Mouse (Mus musculus) embryonic facial prominence, embryonic 10.5 days (tissue): ENCODE data around the gene Trp73. TPM values are rescaled to one million over a fixed set of nuclear protein-coding genes. Genes with fewer than 3 reads are reported as not detected.

ENCODE experiments used
- DNase-seq: peaks from one replicate; pipeline ENCODE4 v3.0.0-alpha.2; 2017; ENCODE audit warnings: low spot score
- H3K27ac ChIP-seq: fragments of 300-500 bp; sonication (generic); replicated peaks from 2 replicates; pipeline ENCODE4 v1.5.1; 2016; ENCODE audit warnings: mild to moderate bottlenecking
- H3K27me3 ChIP-seq: fragments of 300-500 bp; sonication (generic); replicated peaks from 2 replicates; pipeline ENCODE4 v1.6.1; 2016; ENCODE audit warnings: low read depth, mild to moderate bottlenecking; ENCODE audit not compliant: poor library complexity, severe bottlenecking
- H3K36me3 ChIP-seq: fragments of 300-500 bp; sonication (generic); replicated peaks from 2 replicates; pipeline ENCODE4 v1.6.1; 2016; ENCODE audit warnings: mild to moderate bottlenecking, moderate library complexity
- H3K4me1 ChIP-seq: fragments of 300-500 bp; sonication (generic); 2 replicates; pipeline ENCODE4 v1.6.1; 2016
- H3K4me3 ChIP-seq: fragments of 300-500 bp; sonication (generic); 2 replicates; pipeline ENCODE4 v1.5.1; 2016; ENCODE audit warnings: mild to moderate bottlenecking, moderate library complexity
- H3K9me3 ChIP-seq: fragments of 300-500 bp; sonication (generic); 2 replicates; pipeline ENCODE4 v1.6.1; 2016; ENCODE audit warnings: mild to moderate bottlenecking
- WGBS: fragments of 180-500 bp; shearing (Covaris S2); methylation state at CpG from one replicate; pipeline ENCODE4 v1.1.7; 2016; 5-methylcytosine and 5-hydroxymethylcytosine counted together
- polyA plus RNA-seq: library from polyadenylated mRNA; unstranded; fragments of >200 nt; fragmentation: Nextera tagmentation; extraction: Ambion mirVana; gene quantifications from 2 replicates; pipeline ENCODE4 v1.2.1, GENCODE M21; 2016

Gene Trp73
- polyA plus RNA-seq, 1 experiment from 2014 or later: 0.97 TPM

- Histone ChIP-seq H3K36me3 (no peaks in the 10 kb centered on the region), H3K4me3 (no peak overlapping the region), H3K9me3 (no peaks in the 10 kb centered on the region), H3K27ac (no peak overlapping the region), H3K4me1 (peaks cover 15% of the 10 kb centered on the region), H3K27me3 (peaks cover 54% of the 10 kb centered on the region)
- no peak for DNase-seq
- WGBS: 71% methylated on average over 3 of the region's 3 CpGs
These were observed 54.2 kb downstream of the Trp73 start for GRCm38 (mm10) chr4:154085856-154086255.

GRCm38 (mm10) chr4:154081974-154082373 is 58.0 kb downstream of the Trp73 start:
- H3K9me3 ChIP-seq: no peaks in the 10 kb centered on the region
- no peak for DNase-seq
- no peaks in the 10 kb centered on the region for H3K36me3 ChIP-seq
- WGBS: 15% methylated on average over 1 of the region's 1 CpGs
- H3K4me1 ChIP-seq: peaks cover 10% of the 10 kb centered on the region
- no peak overlapping the region for H3K27ac ChIP-seq
- no peak overlapping the region for H3K4me3 ChIP-seq
- peaks cover 56% of the 10 kb centered on the region for H3K27me3 ChIP-seq

- H3K9me3 ChIP-seq: no peaks in the 10 kb centered on the region
- no peak overlapping the region for H3K27ac ChIP-seq
- 4% methylated on average over 13 of the region's 13 CpGs for WGBS
- H3K4me3 ChIP-seq: peak overlapping the region; percentile 29
- H3K36me3 ChIP-seq: no peaks in the 10 kb centered on the region
- DNase-seq: peak; percentile 12
- peaks cover 10% of the 10 kb centered on the region for H3K4me1 ChIP-seq
- peaks cover 53% of the 10 kb centered on the region for H3K27me3 ChIP-seq
These were observed 59.0 kb downstream of the Trp73 start for GRCm38 (mm10) chr4:154081021-154081420.

- 60% methylated on average over 4 of the region's 4 CpGs for WGBS
- no peak for DNase-seq
- Histone ChIP-seq H3K9me3 (no peaks in the 10 kb centered on the region), H3K4me1 (peaks cover 10% of the 10 kb centered on the region), H3K27me3 (peaks cover 53% of the 10 kb centered on the region), H3K27ac (no peak overlapping the region), H3K36me3 (no peaks in the 10 kb centered on the region), H3K4me3 (no peak overlapping the region)
These were observed 59.8 kb downstream of the Trp73 start for GRCm38 (mm10) chr4:154080211-154080610.

GRCm38 (mm10) chr4:154071941-154072340 is 68.1 kb downstream of the Trp73 start:
- no peaks in the 10 kb centered on the region for H3K9me3 ChIP-seq
- DNase-seq: peak; percentile 35
- peaks cover 53% of the 10 kb centered on the region for H3K27me3 ChIP-seq
- H3K27ac ChIP-seq: no peak overlapping the region
- H3K36me3 ChIP-seq: no peaks in the 10 kb centered on the region
- 19% methylated on average over 16 of the region's 16 CpGs for WGBS
- peaks cover 16% of the 10 kb centered on the region for H3K4me1 ChIP-seq
- H3K4me3 ChIP-seq: peak overlapping the region; percentile 30

GRCm38 (mm10) chr4:154071521-154071920 is 68.5 kb downstream of the Trp73 start:
- no peaks in the 10 kb centered on the region for H3K36me3 ChIP-seq
- no peak overlapping the region for H3K27ac ChIP-seq
- no peaks in the 10 kb centered on the region for H3K9me3 ChIP-seq
- peaks cover 16% of the 10 kb centered on the region for H3K4me1 ChIP-seq
- WGBS: under 1% methylated on average over 15 of the region's 20 CpGs
- peak overlapping the region; percentile 30 for H3K4me3 ChIP-seq
- peaks cover 52% of the 10 kb centered on the region for H3K27me3 ChIP-seq
- DNase-seq: peak; percentile 33

GRCm38 (mm10) chr4:154070896-154071295 is 69.1 kb downstream of the Trp73 start:
- WGBS: under 1% methylated on average over 5 of the region's 5 CpGs
- H3K27ac ChIP-seq: no peak overlapping the region
- peaks cover 16% of the 10 kb centered on the region for H3K4me1 ChIP-seq
- no peaks in the 10 kb centered on the region for H3K36me3 ChIP-seq
- H3K4me3 ChIP-seq: no peak overlapping the region
- H3K27me3 ChIP-seq: peaks cover 47% of the 10 kb centered on the region
- no peaks in the 10 kb centered on the region for H3K9me3 ChIP-seq
- DNase-seq: peak; percentile 69

- Histone ChIP-seq H3K36me3 (no peaks in the 10 kb centered on the region), H3K9me3 (no peaks in the 10 kb centered on the region), H3K27me3 (peaks cover 9% of the 10 kb centered on the region), H3K4me3 (no peak overlapping the region), H3K4me1 (no peaks in the 10 kb centered on the region), H3K27ac (no peak overlapping the region)
- WGBS: 63% methylated on average over 14 of the region's 14 CpGs
- peak; percentile 16 for DNase-seq
These were observed 74.9 kb downstream of the Trp73 start for GRCm38 (mm10) chr4:154064827-154065773.

- Histone ChIP-seq H3K4me1 (no peaks in the 10 kb centered on the region; the same call in 1 of the 2 replicates), H3K36me3 (no peaks in the 10 kb centered on the region), H3K4me3 (no peak overlapping the region), H3K9me3 (no peaks in the 10 kb centered on the region), H3K27me3 (0 out of 2 replicates have a peak, but pooled peaks cover 4% of the 10 kb centered on the region), H3K27ac (no peak overlapping the region)
- 66% methylated on average over 4 of the region's 4 CpGs for WGBS
- DNase-seq: no peak
These were observed 82.3 kb downstream of the Trp73 start for GRCm38 (mm10) chr4:154057696-154058095.

GRCm38 (mm10) chr4:154056661-154057060 is 83.3 kb downstream of the Trp73 start:
- no peaks in the 10 kb centered on the region; the same call in 1 of the 2 replicates for H3K4me1 ChIP-seq
- H3K27me3 ChIP-seq: no peaks in the 10 kb centered on the region
- H3K9me3 ChIP-seq: no peaks in the 10 kb centered on the region
- DNase-seq: no peak
- WGBS: 65% methylated on average over 2 of the region's 2 CpGs
- no peak overlapping the region for H3K27ac ChIP-seq
- H3K4me3 ChIP-seq: no peak overlapping the region
- no peaks in the 10 kb centered on the region for H3K36me3 ChIP-seq

- WGBS: 77% methylated on average over 2 of the region's 2 CpGs
- no peak for DNase-seq
- no peaks in the 10 kb centered on the region for H3K9me3 ChIP-seq
- no peaks in the 10 kb centered on the region; the same call in 1 of the 2 replicates for H3K4me1 ChIP-seq
- H3K27me3 ChIP-seq: no peaks in the 10 kb centered on the region
- H3K4me3 ChIP-seq: no peak overlapping the region
- H3K36me3 ChIP-seq: no peaks in the 10 kb centered on the region
- no peak overlapping the region for H3K27ac ChIP-seq
These were observed 84.0 kb downstream of the Trp73 start for GRCm38 (mm10) chr4:154056046-154056445.

GRCm38 (mm10) chr4:154055482-154055881 is 84.5 kb downstream of the Trp73 start:
- Histone ChIP-seq H3K36me3 (no peaks in the 10 kb centered on the region), H3K27me3 (no peaks in the 10 kb centered on the region), H3K27ac (no peak overlapping the region), H3K4me3 (no peak overlapping the region), H3K9me3 (no peaks in the 10 kb centered on the region), H3K4me1 (no peaks in the 10 kb centered on the region; the same call in 1 of the 2 replicates)
- 88% methylated on average over 7 of the region's 7 CpGs for WGBS
- no peak for DNase-seq

- H3K27ac ChIP-seq: no peak overlapping the region
- no peaks in the 10 kb centered on the region for H3K36me3 ChIP-seq
- no peaks in the 10 kb centered on the region for H3K9me3 ChIP-seq
- H3K4me3 ChIP-seq: no peak overlapping the region
- 54% methylated on average over 4 of the region's 4 CpGs for WGBS
- DNase-seq: no peak
- H3K4me1 ChIP-seq: no peaks in the 10 kb centered on the region; the same call in 1 of the 2 replicates
- H3K27me3 ChIP-seq: no peaks in the 10 kb centered on the region
These were observed 86.9 kb downstream of the Trp73 start for GRCm38 (mm10) chr4:154053065-154053464.
